Comparison of ENCODE assay signal across 15 mouse cellular contexts in the genomic region with DNA sequence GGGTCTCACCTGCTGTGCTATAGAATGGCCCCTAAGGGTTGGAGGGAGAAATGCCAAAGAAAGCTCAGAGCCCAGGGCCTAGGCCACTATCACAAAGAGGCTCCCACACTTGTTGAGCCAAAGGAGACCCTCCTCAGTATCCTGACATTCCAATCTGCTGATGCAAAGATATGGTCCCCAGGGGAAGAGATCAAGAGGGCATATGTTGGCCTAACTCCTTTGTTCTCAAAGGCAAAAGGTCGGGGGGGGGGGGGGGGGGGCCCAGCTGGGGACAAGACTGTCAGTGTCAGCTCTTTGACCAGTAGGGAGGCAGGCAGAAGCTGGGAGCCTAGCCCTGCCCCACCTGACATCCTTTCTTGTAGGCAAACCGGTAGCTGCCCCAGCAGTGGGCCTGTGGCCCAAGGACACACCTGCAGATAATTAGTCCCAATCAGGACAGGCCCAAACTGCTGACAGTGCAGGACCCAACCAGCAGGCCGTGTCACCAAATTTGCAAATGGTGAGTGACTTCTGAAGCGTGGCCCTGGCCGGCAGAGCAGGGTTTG.
A peak's percentile ranks its signal among the peaks of the same experiment; 100 is the strongest.
DNase-seq lines count a peak whose midpoint lies in the region; ATAC-seq and TF ChIP-seq lines count a peak whose summit lies in the region.
"Had no signal": no experiment of that assay in that cellular context is flagged by ENCODE, and none has a peak within 500 bp of the region (broad histone marks: within the 10 kb centered on the region; RNA-seq: fewer than 3 reads in every experiment).

No protein-coding gene starts in this region.

- 10% methylated on average over 4 of the region's 5 CpGs for WGBS in midbrain, embryonic 10.5 days
- WGBS in midbrain, embryonic 14.5 days: 12% methylated on average over 5 of the region's 5 CpGs
- WGBS in kidney, postnatal 0 days: 9% methylated on average over 5 of the region's 5 CpGs

- no peak for TF ChIP-seq CTCF in kidney, postnatal 0 days (IDR thresholded peaks at IDR 0.05; ENCODE audit: low read depth)

- ATAC-seq in midbrain, embryonic 14.5 days (ENCODE audit: low FRiP score, low TSS enrichment): no peak
- ATAC-seq in kidney, postnatal 0 days (replicated peaks; ENCODE audit: low FRiP score, low read depth): peak; percentile 59; the same call in 1 of the 2 replicates
- ATAC-seq in megakaryocyte-erythroid progenitor cell, adult 5-6 weeks (replicated peaks; ENCODE audit: low FRiP score, low TSS enrichment, poor library complexity, severe bottlenecking): no peak
- ATAC-seq: CD4-positive, CD25-positive, alpha-beta regulatory T cell, adult 4 months; forebrain, embryonic 16.5 days had no signal

- H3K9me3 ChIP-seq in midbrain, embryonic 10.5 days (replicated peaks): no peaks in the 10 kb centered on the region
- H3K9me3 ChIP-seq in midbrain, embryonic 14.5 days (ENCODE audit: control insufficient read depth, low read length): no peaks in the 10 kb centered on the region
- H3K9me3 ChIP-seq in kidney, postnatal 0 days (replicated peaks; ENCODE audit: low read length): no peaks in the 10 kb centered on the region
- H3K9me3 ChIP-seq: embryonic facial prominence, embryonic 13.5 days had no signal

- H3K27ac ChIP-seq in midbrain, embryonic 10.5 days (replicated peaks): peak overlapping the region; percentile 38; the same call in 1 of the 2 replicates
- no peak overlapping the region for H3K27ac ChIP-seq in midbrain, embryonic 14.5 days (replicated peaks; ENCODE audit: low read depth, low read length)
- H3K27ac ChIP-seq in kidney, postnatal 0 days: no peak overlapping the region
- H3K27ac ChIP-seq: embryonic facial prominence, embryonic 13.5 days; macrophage had no signal

- H3K4me2 ChIP-seq in midbrain, embryonic 14.5 days (ENCODE audit: low read length): no peak overlapping the region
- H3K4me2 ChIP-seq in kidney, postnatal 0 days (ENCODE audit: low read length): no peak overlapping the region
- H3K4me2 ChIP-seq: embryonic facial prominence, embryonic 13.5 days had no signal

- H3K4me1 ChIP-seq in midbrain, embryonic 10.5 days: peaks cover 33% of the 10 kb centered on the region
- peaks cover 13% of the 10 kb centered on the region; the same call in 1 of the 2 replicates for H3K4me1 ChIP-seq in midbrain, embryonic 14.5 days (ENCODE audit: control insufficient read depth, insufficient read depth, low read length)
- no peaks in the 10 kb centered on the region for H3K4me1 ChIP-seq in kidney, postnatal 0 days (replicated peaks; ENCODE audit: insufficient read depth, low read length)

- H3K36me3 ChIP-seq in midbrain, embryonic 10.5 days: peaks cover 17% of the 10 kb centered on the region
- no peaks in the 10 kb centered on the region for H3K36me3 ChIP-seq in midbrain, embryonic 14.5 days (ENCODE audit: control insufficient read depth, insufficient read depth, low read length)
- H3K36me3 ChIP-seq in kidney, postnatal 0 days (ENCODE audit: insufficient read depth, low read length): no peaks in the 10 kb centered on the region
- H3K36me3 ChIP-seq: embryonic facial prominence, embryonic 13.5 days had no signal

- no peak overlapping the region for H3K4me3 ChIP-seq in midbrain, embryonic 10.5 days
- no peak overlapping the region for H3K4me3 ChIP-seq in midbrain, embryonic 14.5 days (replicated peaks; ENCODE audit: low read depth, low read length)
- H3K4me3 ChIP-seq in kidney, postnatal 0 days (replicated peaks; ENCODE audit: low read depth, low read length): no peak overlapping the region
- H3K4me3 ChIP-seq: embryonic facial prominence, embryonic 13.5 days; myocyte had no signal

- peak; percentile 55 for DNase-seq in midbrain, embryonic 10.5 days (ENCODE audit: low spot score)
- no peak for DNase-seq in midbrain, embryonic 14.5 days
- DNase-seq in embryo, embryonic 9.5 days (ENCODE audit: extremely low spot score): peak; percentile 66
- DNase-seq in kidney, postnatal 0 days (ENCODE audit: low spot score): peak; percentile 13
- DNase-seq in adrenal gland, postnatal 36 days: no peak
- no peak for DNase-seq in right cerebral cortex, adult 2 months (ENCODE audit: low spot score in 2 of 2)
- DNase-seq: cerebellum, adult 2 months; gastrocnemius, postnatal 25 days; liver had no signal

- H3K27me3 ChIP-seq in midbrain, embryonic 10.5 days (ENCODE audit: low read depth, poor library complexity, severe bottlenecking): no peaks in the 10 kb centered on the region
- no peaks in the 10 kb centered on the region for H3K27me3 ChIP-seq in midbrain, embryonic 14.5 days (ENCODE audit: control insufficient read depth, insufficient read depth, low read length)
- no peaks in the 10 kb centered on the region for H3K27me3 ChIP-seq in kidney, postnatal 0 days (ENCODE audit: insufficient read depth, low read length)

- H3K9ac ChIP-seq in midbrain, embryonic 14.5 days (replicated peaks; ENCODE audit: low read length): no peak overlapping the region
- H3K9ac ChIP-seq in kidney, postnatal 0 days (ENCODE audit: low read depth, low read length): no peak overlapping the region
- H3K9ac ChIP-seq: embryonic facial prominence, embryonic 13.5 days had no signal

Comparison
In these comparisons a context has a peak if more than half of its experiments do, and no peak if none do; other contexts are left out.
1. DNase-seq: peak in midbrain, embryonic 10.5 days (single experiment), embryo, embryonic 9.5 days (single experiment) and kidney, postnatal 0 days (single experiment); none in midbrain, embryonic 14.5 days (single experiment), adrenal gland, postnatal 36 days (0 of 2) and right cerebral cortex, adult 2 months (0 of 2).